Comparison of ENCODE assay signal across 8 mouse cellular contexts in the genomic region with DNA sequence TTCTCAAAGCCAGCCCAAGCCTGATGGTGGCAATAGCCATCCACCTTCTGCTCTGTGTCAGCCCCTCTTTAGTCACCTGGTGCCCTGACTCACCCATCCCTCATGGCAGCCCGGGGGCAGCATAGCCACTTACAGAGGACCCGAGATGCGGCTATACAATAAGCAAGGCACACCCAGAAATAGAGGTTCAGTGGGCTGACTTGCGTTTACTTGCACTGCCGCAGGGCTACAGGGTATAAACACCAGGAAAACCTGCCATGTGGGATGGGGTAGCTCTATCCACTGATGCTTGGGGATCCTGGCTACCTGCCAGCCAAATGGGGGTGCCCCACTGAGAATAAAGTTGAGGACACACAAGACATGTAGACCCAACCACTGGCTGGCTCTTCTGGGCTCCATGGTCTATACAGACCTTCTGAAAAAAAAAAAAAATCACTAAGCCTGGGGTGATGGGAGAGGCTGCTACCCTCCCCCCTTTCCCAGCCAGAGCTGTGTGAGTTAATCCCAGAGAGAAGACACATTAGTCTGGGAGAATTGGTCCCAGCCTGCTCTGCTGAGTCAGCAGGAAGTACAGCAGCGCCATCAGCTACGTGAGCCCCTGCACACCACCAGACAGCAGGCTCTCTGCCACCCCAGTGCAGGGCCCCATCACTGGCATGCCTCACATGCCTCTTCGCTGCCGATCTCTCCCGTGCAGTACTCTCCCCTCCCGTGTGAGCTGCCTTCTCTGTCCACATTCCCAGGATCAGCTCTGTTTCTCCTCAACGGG. TPM values are rescaled to one million over a fixed set of nuclear protein-coding genes. Genes with fewer than 3 reads are reported as not detected.
DNase-seq lines count a peak whose midpoint lies in the region; ATAC-seq lines count a peak whose summit lies in the region.

No protein-coding gene starts in this region.

- H3K9me3 ChIP-seq in heart, embryonic 15.5 days (replicated peaks), result no peaks in the 10 kb centered on the region
- no peaks in the 10 kb centered on the region for H3K9me3 ChIP-seq in liver, embryonic 15.5 days (replicated peaks)

- ATAC-seq in heart, embryonic 15.5 days (replicated peaks; ENCODE audit: insufficient number of reproducible peaks, insufficient read depth, low FRiP score, low read depth), result peak; percentile 92
- ATAC-seq in liver, embryonic 15.5 days (ENCODE audit: insufficient read depth), result peak; percentile 75
- no peak for ATAC-seq in activated CD4-positive, CD25-positive, alpha-beta regulatory T cell, adult 4 months

- H3K4me2 ChIP-seq in heart, embryonic 15.5 days, result peak overlapping the region; percentile 32
- H3K4me2 ChIP-seq in liver, embryonic 15.5 days, result peak overlapping the region; percentile 61

- peak overlapping the region; percentile 89 for H3K27ac ChIP-seq in heart, embryonic 15.5 days
- peak overlapping the region; percentile 95 for H3K27ac ChIP-seq in liver, embryonic 15.5 days (replicated peaks)

- H3K36me3 ChIP-seq in heart, embryonic 15.5 days, result no peaks in the 10 kb centered on the region
- H3K36me3 ChIP-seq in liver, embryonic 15.5 days (replicated peaks), result no peaks in the 10 kb centered on the region

- H3K4me1 ChIP-seq in heart, embryonic 15.5 days (replicated peaks), result peaks cover 49% of the 10 kb centered on the region
- peaks cover 76% of the 10 kb centered on the region for H3K4me1 ChIP-seq in liver, embryonic 15.5 days (replicated peaks)

- H3K4me3 ChIP-seq in heart, embryonic 15.5 days, result no peak overlapping the region
- peak overlapping the region; percentile 20; the same call in 1 of the 2 replicates for H3K4me3 ChIP-seq in liver, embryonic 15.5 days (replicated peaks)

- no peak overlapping the region for H3K9ac ChIP-seq in heart, embryonic 15.5 days
- peak overlapping the region; percentile 63 for H3K9ac ChIP-seq in liver, embryonic 15.5 days

- peak; percentile 26 for DNase-seq in thymus, postnatal 4 days
- DNase-seq in thymus, postnatal 10 days (ENCODE audit: low spot score in 2 of 2), result no peak
- no peak for DNase-seq in layer of hippocampus, adult 9-10 months (ENCODE audit: low spot score)
- no peak for DNase-seq in lung, postnatal 10 days
- no peak for DNase-seq in urinary bladder, postnatal 10 days (ENCODE audit: low spot score)

- WGBS in heart, embryonic 15.5 days, result 23% methylated on average over 12 of the region's 12 CpGs
- WGBS in liver, embryonic 15.5 days (ENCODE audit: insufficient replicate concordance), result 26% methylated on average over 12 of the region's 12 CpGs

- H3K27me3 ChIP-seq in heart, embryonic 15.5 days, result no peaks in the 10 kb centered on the region
- peaks cover 30% of the 10 kb centered on the region for H3K27me3 ChIP-seq in liver, embryonic 15.5 days

RNA-seq across cellular contexts. Expression of gene Lao1, which starts 57.8 kb away (rescaled TPM):
- not detected in 2 replicates for polyA plus RNA-seq in heart, embryonic 15.5 days (2015; fragmentation: Nextera tagmentation; extraction: Ambion mirVana)
- polyA plus RNA-seq in liver, embryonic 15.5 days (2015; fragmentation: Nextera tagmentation; extraction: Ambion mirVana), result not detected in 2 replicates
- not detected for polyA plus RNA-seq in activated CD4-positive, CD25-positive, alpha-beta regulatory T cell, adult 4 months (2017; shearing (Covaris generic))
